Mouse (Mus musculus) brain, embryonic 14.5 days (tissue): ENCODE measurements at regions not wholly inside any gene's neighbourhood (a gene's known extent, or its start where the extent isn't known, plus 50 kb on each side); places are given as distances from the start of the nearest gene placed in this dataset.

Source experiments
- CTCF ChIP-seq: fragments of 200-500 bp; IDR thresholded peaks from 2 replicates; pipeline ENCODE4 v1.5.1; 2012; ENCODE audit warnings: inconsistent platforms, mild to moderate bottlenecking, moderate library complexity, borderline replicate concordance; ENCODE audit not compliant: insufficient read depth, insufficient read length; ENCODE audit errors: extremely low read depth
- POLR2A ChIP-seq: fragments of 200-500 bp; IDR thresholded peaks from 2 replicates; pipeline ENCODE4 v1.6.1; 2012; ENCODE audit warnings: mild to moderate bottlenecking, inconsistent platforms, borderline replicate concordance; ENCODE audit not compliant: poor library complexity, insufficient read depth, insufficient read length, severe bottlenecking; ENCODE audit errors: extremely low read depth

DNA sequence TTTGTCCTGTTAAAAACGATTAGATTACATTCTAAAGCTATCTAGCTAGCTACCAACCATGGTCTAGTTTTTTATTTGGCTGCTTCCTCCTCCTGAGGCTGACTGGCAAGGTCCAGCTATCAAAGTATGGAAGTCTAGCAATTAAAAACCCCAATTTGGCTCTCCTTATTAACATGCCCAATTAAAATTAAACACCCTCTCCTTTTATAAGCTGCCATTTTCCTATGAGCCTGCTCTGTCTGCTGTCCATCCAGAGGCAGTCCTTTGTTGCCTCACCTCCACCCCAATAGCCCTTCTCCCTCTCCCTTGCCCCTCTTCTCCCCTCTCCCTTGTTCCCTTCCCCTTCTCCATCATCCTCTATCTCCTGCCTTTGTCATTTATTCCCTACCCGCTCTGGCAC, 169.7 kb downstream of the Gja1 start:
- TF ChIP-seq CTCF (no peak), POLR2A (no peak)
